Mouse (Mus musculus) c-Kit-positive CD71-negative TER-119-negative erythroid progenitor cells, embryonic 14.5 days (primary cell): ENCODE results near the gene Fam221a.
"Not testable (repeated sequence)": the region's sequence is repeated elsewhere in the genome, so short reads cannot be mapped to it uniquely, and the experiment has no call there.

Experiments
- DNase-seq: peaks from one replicate; pipeline ENCODE4 v3.0.0-alpha.2; 2013; ENCODE audit warnings: low read depth

Fam221a gene

DNA sequence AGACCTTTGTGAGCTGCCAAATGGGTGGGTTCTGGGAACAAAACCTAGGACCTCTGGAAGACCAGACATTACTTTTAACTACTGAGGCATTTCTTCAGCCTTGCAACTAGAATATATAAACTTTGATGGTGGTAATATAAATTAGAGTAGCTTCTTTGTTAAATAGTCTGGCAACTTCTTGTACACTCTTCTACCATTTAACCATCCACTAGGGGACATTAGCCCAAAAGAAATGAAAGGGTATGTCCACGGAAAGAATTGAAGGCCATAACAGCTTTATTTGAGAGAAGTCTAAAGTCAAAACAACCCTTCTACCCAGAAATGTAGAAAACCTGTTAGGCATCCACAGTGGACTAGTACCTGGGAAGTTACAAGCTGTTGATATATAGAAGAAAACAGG, 26.7 kb downstream of the Fam221a start:
- no peak for DNase-seq

DNA sequence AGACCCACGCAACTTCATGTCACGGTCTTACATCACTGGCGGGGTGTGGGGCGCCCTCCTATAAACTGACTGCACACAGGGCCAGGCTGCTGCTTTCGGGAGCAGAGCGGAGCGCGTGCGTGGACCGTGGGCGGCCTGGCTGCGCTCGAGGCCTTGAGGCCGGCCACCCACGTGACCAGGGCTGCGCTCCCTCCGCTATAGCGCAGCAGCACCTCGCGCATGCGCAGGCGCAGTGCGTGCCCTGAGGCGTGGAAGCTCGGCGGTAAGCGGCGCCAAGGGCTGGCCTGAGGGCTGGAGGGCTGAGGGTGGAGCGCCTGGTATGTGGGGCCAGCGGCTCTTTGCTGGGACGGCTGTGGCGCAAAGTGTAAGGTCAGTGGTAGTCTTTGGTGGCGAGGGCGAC, 27.8 kb downstream of the Fam221a start, which contains the start of gene Stk31:
Gene Stk31 (plus strand): TSS at position 289 of the 400 bp plus-strand sequence.
- DNase-seq = no peak

DNA sequence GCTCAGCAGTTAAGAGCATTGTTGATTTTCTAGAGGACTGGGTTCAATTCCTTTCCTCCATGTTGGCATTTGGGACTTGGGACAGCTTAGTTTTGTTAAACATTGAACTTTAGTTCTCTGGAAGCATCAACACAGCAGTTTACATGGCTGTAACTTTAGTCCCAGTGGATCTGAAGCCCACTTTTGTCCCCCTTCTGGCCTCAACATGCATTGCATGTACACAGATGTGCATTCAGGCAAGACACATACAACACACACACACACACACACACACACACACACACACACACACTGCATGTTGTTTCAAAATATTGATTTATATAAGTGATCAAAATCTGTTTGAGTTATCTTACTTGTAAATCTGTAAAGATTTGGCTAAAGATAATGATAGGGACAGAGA, 29.9 kb downstream of the Fam221a start:
- DNase-seq = no peak

DNA sequence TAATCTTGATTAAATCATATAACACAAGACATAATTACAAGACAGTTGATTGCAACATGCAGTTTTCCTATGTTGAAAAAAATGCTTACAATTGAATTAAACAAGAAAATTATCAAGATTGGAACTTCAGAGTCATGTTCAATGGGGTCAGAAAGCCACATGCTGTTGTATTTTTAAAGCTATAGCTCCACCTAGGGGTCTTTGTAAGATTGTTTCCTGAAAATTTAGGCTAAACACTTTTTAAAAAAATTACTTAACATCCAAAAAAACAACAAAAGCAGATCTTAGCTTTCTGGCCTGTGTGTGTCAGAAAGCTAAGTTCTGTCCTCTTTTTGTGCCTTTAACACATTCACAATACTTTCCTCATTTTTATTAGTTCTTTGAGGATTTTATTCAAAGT, 30.8 kb downstream of the Fam221a start:
- DNase-seq = peak; percentile 43

DNA sequence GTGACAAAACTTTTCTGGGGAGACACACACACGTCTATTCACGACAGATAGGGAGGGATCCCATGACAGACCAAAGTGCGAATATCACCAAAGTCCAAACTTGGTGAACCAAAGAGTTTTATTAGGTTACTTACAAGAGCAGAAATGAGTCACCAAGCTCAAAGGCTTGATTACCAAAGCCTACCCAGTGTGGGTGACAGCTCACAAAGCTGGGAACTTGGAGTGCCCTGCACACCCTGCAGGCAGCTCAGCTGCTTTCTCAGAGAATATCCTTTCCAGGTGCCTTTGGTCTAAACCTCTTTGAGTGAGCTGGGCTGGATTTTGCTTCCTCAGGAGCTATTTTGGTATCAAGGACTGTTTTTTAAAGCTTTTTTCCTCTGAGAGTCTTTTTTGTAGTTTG, 43.3 kb downstream of the Fam221a start:
- no peak for DNase-seq

DNA sequence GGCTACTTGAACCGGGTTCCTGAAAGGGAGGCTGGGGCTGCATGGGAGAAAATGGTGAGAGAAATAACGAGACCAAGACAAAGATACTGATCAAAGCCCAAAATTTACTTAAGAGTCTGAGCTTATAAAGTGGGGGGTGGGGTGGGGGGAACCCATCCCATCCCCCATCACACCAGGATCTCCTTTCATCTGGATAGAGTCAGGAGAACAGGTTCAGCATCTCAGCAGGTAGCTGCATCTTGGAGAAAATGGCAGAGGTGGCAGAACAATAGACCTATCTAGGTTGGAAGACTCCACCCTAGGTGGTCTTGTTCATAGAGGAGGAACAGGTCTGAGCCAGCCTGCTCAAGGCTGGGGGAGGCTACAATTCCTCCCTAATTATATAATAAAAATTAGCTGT, 45.4 kb downstream of the Fam221a start:
- DNase-seq = not testable (repeated sequence)

DNA sequence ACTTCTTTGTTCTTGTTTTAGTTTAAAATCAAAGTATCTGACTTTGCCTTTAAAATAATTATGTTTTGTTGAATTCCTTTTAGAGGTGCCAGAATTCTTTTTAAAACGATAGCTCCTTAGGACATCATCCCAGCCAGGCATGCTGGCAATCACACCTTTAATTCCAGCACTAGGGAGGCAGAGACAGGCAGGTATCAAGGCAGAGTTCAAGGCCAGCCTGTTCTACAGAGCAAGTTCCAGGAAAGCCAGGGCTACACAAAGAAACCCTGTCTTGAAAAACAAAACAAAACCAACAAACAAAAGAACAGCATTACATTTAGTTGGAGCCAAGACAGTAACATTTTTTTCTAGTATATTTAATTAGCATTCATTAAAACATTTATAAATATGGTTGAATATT, 48.4 kb downstream of the Fam221a start:
- DNase-seq = no peak

DNA sequence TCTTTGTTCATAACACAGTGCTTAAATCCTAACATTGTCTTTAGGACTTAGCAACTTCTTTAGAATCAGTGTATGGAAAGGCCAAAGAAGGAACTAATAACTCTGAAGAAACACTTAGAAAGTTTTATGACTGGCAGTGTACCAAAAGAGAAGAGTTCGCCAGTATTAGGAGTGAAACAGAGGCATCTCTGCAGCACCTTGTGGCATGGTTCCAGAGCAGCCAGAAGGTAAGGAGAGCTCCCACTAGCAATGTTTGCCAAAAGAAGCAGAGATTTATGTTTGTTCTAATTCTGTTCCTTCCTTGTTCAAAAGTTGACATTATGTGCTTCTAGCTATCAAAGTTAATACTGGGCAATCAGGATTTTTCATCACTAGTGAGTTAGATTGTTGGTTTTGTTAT, 69.8 kb downstream of the Fam221a start:
- no peak for DNase-seq
